Mouse (Mus musculus) myocyte (in vitro differentiated cells): ENCODE measurements around the gene 1700025G04Rik.

Experiments
- E2F4 ChIP-seq: IDR thresholded peaks from one replicate; pipeline ENCODE4 v1.6.1; 2011; ENCODE audit warnings: mild to moderate bottlenecking, control low read depth, moderate library complexity; ENCODE audit not compliant: insufficient read depth
- MAX ChIP-seq: IDR thresholded peaks from one replicate; pipeline ENCODE4 v1.6.1; 2011; ENCODE audit warnings: low read depth, mild to moderate bottlenecking, control low read depth
- MYOD1 ChIP-seq, 3 experiments: IDR thresholded peaks; one replicate each; pipeline ENCODE4 v1.6.1; 2011; ENCODE audit warnings: control low read depth in 2 of 3, low read depth in 2 of 3, mild to moderate bottlenecking in 2 of 3, moderate library complexity in 1 of 3; ENCODE audit not compliant: insufficient read length in 2 of 3, control insufficient read depth in 1 of 3
- POLR2A ChIP-seq: IDR thresholded peaks from one replicate; pipeline ENCODE4 v1.6.1; 2011; ENCODE audit warnings: low read depth, mild to moderate bottlenecking, control low read depth, moderate library complexity; ENCODE audit not compliant: insufficient read length
- SRF ChIP-seq: IDR thresholded peaks from one replicate; pipeline ENCODE4 v1.6.1; 2011; ENCODE audit warnings: low read depth; ENCODE audit not compliant: control insufficient read depth, insufficient read length
- TCF12 ChIP-seq: IDR thresholded peaks from one replicate; pipeline ENCODE4 v1.6.1; 2011; ENCODE audit warnings: mild to moderate bottlenecking, control low read depth; ENCODE audit not compliant: poor library complexity, insufficient read depth, severe bottlenecking
- USF1 ChIP-seq: IDR thresholded peaks from one replicate; pipeline ENCODE4 v1.6.1; 2011; ENCODE audit warnings: low read depth, mild to moderate bottlenecking, control low read depth, moderate library complexity

- TF ChIP-seq POLR2A (no peak), USF1 (no peak), SRF (no peak), TCF12 (no peak), MAX (no peak), E2F4 (no peak), MYOD1 (IDR thresholded peaks at IDR 0.05; ENCODE audit: control insufficient read depth in 1 of 3, insufficient read length in 2 of 3, low read depth in 2 of 3) (no peak)
Observed at GRCm38 (mm10) chr1:152024019-152024787, 65.7 kb downstream of the 1700025G04Rik start.
